Mouse (Mus musculus) mesoderm, embryonic 11.5 days (tissue): ENCODE results near the gene Akap13.
"Not testable (repeated sequence)": the region's sequence is repeated elsewhere in the genome, so short reads cannot be mapped to it uniquely, and the experiment has no call there.

Source experiments
- DNase-seq: peaks from one replicate; pipeline ENCODE4 v3.0.0-alpha.2; 2012; ENCODE audit warnings: low read depth, low spot score

Gene Akap13

DNA sequence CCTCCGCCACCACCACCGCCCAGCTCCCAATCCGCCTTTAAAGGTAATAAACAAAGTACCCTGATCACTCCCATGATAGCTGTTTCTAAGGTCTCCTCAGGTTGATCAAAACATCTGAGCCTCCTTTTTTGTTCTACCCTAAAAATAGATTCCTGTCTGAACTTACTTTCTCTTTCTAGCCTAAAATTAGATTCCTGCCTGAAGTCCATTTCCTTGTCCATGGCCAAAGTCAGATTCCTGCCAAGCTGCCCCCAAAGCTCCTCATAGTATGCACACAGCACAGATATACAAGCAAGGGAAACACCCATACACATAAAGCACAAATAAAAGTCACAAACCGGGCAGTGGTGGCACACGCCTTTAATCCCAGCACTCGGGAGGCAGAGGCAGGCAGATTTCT is 334.4 kb downstream of the Akap13 start:
- DNase-seq: no peak

DNA sequence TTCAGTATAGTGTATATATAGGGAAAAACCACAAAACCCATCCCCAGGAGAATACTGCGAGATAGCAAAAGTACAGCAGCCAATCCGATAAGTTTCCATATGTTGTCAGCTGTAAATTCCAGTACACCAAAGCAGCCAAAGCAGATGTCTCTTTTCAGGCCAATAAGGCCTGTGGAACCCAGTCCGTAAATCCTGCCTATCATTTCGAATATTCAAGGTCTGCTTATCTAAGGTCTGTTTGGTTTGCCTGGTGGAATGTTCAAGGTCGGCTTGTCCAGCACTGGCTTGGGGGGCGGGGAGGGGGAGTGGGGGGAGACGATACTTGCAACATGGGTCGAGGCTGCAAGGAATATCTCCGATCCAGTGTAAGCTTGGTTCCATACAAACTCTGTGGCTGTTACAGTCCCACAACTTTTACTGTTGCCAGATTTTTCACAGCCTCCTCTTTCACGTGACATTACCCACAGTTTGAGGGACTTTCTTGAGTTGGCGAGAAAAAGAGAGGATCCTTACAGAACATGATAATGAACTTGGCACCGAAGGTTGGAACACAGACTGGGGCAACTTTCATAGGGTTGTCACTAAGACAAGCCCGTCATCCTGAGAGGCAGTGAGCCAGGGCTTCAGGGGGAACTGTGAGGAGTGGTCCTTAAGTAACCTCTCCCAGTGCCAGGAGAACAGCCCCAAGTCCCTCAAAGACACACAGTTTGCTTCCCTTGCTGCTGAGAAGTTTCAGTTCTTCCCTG is 335.9 kb downstream of the Akap13 start:
- not testable (repeated sequence) for DNase-seq

DNA sequence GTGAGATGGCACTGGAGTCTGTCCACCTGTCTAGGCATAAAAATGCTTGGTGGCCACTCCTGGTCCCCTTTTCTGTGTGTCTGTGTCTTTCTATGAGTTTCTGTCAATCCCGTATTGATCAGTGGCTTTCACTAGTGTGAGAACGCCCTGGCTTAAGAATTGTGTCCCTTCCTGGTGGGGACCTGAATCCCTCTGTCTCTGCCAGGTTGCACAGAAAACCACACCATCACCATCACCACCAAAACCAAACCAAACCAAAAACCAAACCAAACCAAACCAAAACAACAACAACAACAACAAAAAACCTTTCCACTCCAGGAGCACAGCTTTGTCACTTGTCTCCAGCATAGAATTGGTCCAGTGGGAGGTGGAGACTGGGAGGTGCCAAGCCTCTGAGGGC is 337.8 kb downstream of the Akap13 start:
- DNase-seq: no peak

DNA sequence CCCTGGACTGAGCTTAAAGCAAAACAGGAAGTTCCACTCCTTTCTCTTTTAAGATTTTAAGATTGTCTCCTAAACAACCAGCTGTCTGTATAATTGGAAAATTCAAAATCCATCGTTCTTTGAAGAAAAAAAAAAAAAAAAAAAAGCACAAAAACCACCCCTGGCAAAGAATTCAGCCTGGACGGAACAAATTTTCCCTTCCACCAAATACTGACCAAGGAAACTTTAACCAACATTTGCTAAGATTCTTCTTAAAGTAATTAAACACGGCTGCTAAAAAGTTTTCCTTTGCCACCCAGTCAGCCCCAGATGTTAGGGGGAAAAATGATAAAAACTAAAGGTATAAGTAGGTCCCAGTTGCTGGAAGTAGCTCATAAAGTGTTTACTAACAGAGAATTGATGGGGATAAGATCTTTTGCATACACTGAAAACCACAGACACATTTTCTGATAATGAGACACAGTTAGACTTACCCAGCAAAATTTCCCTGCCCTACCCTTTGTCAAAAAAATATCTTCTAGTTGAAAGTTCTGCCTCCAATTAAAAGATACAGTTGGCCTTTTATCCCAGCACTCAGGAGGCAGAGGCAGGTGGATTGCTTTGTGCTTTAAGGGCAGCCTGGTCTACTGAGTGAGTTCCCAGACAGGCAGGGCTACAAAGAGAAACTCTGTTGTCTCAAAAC is 338.5 kb downstream of the Akap13 start:
- DNase-seq: no peak

DNA sequence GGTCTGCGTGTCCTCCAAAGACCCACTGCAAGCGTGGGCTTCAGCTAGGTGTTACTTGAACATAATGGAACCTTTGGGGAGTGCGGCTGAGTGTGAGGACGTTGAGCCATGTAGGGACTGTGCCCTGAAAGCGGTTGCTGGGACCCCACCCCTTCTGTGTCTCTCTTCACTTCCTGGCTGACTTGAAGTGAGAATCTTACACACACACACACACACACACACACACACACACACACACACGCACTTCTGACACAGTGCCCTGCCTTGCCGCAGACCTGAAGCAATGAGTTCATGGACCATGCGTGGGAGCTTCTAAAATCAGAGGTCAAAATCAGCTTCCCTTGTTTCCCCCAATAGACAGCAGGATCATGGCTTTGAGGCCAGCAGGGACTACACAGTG is 339.8 kb downstream of the Akap13 start:
- DNase-seq: no peak

DNA sequence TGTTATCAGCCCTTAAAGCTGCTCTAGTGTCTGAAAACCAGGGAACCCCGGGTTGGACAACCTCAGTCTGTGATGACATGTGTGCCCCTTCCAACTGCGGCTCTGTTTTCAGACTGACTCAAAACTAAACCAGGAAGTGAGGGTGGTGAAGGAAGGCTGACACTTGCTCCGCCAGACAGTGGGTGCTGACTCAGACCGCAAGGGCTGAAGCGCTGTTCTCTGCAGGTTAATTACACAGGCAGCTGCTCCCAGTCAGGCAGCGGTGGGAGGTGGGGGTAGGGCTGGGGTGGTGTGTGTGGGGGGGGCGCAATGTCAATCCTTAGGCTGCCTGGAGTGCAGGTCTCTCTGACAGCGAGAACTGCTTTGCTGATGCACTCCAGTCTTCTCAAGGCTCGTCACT is 341.1 kb downstream of the Akap13 start:
- peak; percentile 10 for DNase-seq

DNA sequence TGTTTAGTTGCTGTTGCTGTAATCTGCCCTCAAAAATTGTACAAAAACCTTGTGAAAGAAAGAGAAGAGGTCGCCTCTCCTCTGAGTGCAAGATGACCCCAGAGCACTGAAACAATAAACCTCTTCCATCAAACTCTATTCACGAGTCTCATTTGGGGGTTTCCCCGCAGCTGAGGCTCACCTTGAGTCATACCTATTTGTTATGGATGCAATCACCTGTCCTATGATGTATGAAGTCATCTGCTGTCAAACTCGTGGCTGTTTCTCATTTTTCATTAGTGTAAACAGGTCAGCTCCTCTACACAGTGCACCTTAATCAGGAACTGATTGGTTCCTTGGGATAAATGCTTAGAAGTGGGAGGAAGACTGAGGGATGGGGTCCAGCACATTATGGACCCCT is 345.2 kb downstream of the Akap13 start:
- DNase-seq: no peak

DNA sequence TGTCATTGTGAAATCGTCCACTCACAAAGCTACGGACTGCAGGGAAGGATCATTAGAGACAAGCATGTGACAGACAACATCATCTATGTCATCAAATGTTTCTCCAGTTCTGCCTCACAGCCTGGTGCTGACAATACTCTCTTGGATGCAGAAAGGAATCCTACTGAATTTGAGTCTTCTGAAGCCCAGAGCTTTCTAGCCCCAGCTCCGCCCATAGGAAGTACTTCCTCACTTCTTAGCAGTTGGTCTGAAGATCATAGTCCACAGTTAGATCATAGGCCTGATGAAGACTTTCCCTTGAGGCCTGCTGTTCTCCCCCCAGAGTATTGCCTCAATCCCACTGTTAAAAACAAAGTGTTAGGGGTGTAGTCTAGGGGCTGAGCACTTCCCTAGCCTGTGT is 345.7 kb downstream of the Akap13 start:
- no peak for DNase-seq

DNA sequence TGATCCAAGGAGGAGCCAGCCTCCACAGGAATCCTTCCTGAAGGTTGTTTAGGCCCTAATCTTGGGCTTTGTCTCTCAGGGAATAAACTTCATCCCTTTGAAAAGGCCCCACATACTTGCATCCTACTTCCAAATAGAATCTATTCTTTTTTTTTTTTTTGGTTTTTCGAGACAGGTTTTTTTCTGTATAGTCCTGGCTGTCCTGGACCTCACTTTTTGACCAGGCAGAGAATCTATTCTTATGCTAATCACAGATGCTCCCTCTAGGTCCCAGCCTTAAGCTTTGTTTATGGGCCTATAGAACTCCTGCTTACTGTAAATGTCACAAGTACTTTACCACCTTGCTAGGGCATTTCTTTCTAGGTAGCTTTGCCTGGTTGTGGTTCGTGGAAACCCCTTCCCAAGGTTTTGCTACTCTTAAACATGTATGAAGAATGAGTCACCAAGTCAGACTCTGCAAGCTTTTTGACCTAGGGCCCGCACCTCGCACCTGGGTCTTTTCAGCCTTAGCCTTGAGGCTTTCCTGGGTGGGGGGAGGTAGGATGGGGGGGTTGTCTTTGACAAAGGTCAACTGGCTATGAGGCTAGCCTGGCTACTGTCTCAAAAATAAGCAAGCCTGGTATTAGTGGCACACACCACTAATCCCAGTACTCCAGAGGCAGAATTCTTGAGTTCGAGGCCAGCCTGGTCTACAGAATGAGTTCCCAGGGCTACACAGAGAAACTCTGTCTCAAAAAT is 346.5 kb downstream of the Akap13 start:
- DNase-seq: no peak

DNA sequence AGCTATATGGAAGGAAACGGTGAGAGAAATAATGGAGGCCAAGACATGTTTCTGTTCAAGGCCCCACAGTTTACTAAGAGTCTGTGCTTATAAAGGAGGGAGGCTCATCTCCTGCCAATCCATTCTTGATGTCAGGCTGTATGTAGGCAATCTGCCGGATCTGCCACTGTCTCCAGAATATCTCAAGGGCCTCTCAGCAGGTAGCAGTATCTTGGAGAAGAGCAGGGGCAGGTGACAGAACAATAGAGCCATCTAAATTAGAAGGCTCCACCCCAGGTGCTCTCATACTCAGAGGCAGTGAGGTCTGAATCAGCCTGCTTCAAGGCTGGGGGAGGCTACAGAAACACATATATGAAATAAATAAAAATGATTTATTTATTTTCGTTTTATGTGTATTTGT is 347.6 kb downstream of the Akap13 start:
- DNase-seq: no peak
